Mouse (Mus musculus): ENCODE measurements around the gene Arid5a. TPM values are rescaled to one million over a fixed set of nuclear protein-coding genes. Genes with fewer than 3 reads are reported as not detected.

Gene Arid5a
- polyA plus RNA-seq, 1 experiment from 2014 or later: 7.3 TPM

DNA sequence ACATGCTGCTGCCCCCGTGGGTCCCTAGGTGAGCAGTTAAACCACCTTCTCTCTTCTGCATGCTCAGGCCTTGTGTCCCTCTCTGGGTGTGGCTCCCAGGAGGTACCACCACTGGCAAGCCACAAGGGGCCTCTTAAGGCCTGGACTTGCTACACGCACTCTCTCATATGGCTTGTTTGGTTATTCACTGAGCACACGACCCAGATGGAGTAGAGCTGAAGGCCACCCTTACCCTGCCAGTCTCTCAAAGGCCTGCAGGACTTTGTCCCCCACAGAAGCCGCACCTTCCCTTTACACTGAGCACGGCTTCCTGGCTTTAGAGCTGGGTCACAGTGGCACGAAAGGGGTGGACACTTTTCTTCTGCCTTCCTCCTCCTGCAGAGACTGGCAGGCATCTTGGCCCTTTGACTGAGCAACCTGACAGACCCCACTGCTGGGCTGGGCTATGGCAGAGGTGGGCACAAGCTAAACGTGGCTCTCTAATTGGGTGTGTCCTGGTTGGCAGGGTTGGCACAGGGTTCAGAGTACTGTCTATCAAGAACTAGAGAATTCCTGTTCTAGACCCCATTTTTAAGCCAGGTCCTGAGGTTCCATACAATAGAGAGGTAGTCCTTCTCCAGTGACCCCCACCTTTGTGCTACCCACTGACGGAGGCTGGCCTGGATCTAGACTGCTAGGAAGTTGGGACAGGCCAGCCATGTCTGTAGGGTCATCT, 35.9 kb upstream of the Arid5a start:
- H3K9ac ChIP-seq: no peak overlapping the region

DNA sequence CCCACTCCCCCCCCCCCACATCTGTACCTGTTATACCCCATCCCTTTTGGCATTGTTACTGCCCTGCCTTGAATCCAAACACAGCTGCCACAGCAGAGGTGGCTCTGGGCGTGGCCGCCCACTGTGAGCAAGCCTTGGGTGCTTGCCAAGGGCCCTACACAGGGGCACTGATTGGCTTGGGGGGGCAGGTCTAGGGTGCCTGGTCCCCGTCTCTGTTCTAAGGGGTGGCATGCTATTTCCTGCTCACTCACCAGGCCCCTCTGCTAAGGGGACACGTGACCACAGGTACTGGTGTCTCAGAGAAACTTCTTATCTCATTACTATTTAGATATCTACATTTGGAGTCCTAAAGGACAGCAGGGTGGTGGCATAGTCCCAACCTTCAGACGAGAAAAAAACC, 35.0 kb upstream of the Arid5a start:
- no peak for ATAC-seq (replicated peaks; ENCODE audit: low FRiP score)
- H3K9ac ChIP-seq: no peak overlapping the region
- H3K27ac ChIP-seq: peak overlapping the region; percentile 94
- H3K4me3 ChIP-seq (replicated peaks): peak overlapping the region; percentile 28
- no peaks in the 10 kb centered on the region for H3K27me3 ChIP-seq
- no peaks in the 10 kb centered on the region for H3K9me3 ChIP-seq (replicated peaks)
- 0 out of 2 replicates have a peak, but pooled peaks cover 4% of the 10 kb centered on the region for H3K36me3 ChIP-seq
- peaks cover 73% of the 10 kb centered on the region for H3K4me1 ChIP-seq
- 48% methylated on average over 5 of the region's 5 CpGs for WGBS
- H3K4me2 ChIP-seq: peak overlapping the region; percentile 55

More for the DNA sequence above, 35.9 kb upstream of the Arid5a start:
- Histone ChIP-seq H3K9me3 (replicated peaks) (no peaks in the 10 kb centered on the region), H3K27ac (peak overlapping the region; percentile 94), H3K4me1 (peaks cover 73% of the 10 kb centered on the region), H3K4me2 (peak overlapping the region; percentile 55), H3K4me3 (replicated peaks) (no peak overlapping the region), H3K36me3 (0 out of 2 replicates have a peak, but pooled peaks cover 4% of the 10 kb centered on the region), H3K27me3 (no peaks in the 10 kb centered on the region)
- no peak for ATAC-seq (replicated peaks; ENCODE audit: low FRiP score)
- 66% methylated on average over 8 of the region's 8 CpGs for WGBS

GRCm38 (mm10) chr1:36273288-36273687, 34.2 kb upstream of the Arid5a start:
- Histone ChIP-seq H3K4me1 (peaks cover 73% of the 10 kb centered on the region), H3K27ac (peak overlapping the region; percentile 94), H3K9me3 (replicated peaks) (no peaks in the 10 kb centered on the region), H3K9ac (no peak overlapping the region), H3K36me3 (0 out of 2 replicates have a peak, but pooled peaks cover 3% of the 10 kb centered on the region), H3K27me3 (no peaks in the 10 kb centered on the region), H3K4me2 (peak overlapping the region; percentile 55), H3K4me3 (replicated peaks) (peak overlapping the region; percentile 28)
- peak; percentile 68 for ATAC-seq (replicated peaks; ENCODE audit: low FRiP score)
- WGBS: 3% methylated on average over 9 of the region's 9 CpGs

DNA sequence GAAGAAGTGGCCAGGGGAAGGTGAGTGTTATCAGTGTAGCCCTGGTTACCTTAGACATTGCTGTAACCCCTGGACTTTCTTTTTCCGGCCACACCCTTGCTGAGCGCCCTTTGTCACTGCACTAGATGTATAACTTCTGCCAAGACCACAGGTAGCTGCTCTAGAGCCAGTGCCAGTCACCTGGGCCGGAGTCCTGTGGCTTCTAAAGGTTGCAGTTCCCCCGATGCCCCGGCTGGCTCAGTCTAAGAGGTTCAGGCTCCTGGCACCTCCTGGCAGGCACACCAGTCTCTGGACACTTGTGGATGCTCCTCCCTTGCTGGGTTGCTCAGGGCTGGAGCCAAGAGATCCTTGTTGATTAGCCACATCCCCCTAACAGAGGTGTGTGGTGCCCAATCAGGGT, 33.1 kb upstream of the Arid5a start, which contains the start of gene Neurl3:
Gene Neurl3, minus strand, starts transcription at position 225 of the 400 bp plus-strand sequence.
- ATAC-seq (replicated peaks; ENCODE audit: low FRiP score): no peak
- Histone ChIP-seq H3K36me3 (no peaks in the 10 kb centered on the region), H3K4me1 (peaks cover 67% of the 10 kb centered on the region), H3K9me3 (replicated peaks) (no peaks in the 10 kb centered on the region), H3K27me3 (no peaks in the 10 kb centered on the region), H3K9ac (no peak within 1 kb of the TSS), H3K27ac (peak within 1 kb of the TSS; percentile 94), H3K4me2 (peak within 1 kb of the TSS; percentile 55), H3K4me3 (replicated peaks) (peak within 1 kb of the TSS; percentile 28)
- 86% methylated on average over 5 of the region's 5 CpGs for WGBS

- ATAC-seq (replicated peaks; ENCODE audit: low FRiP score): no peak
- Histone ChIP-seq H3K4me2 (no peak overlapping the region), H3K4me3 (replicated peaks) (no peak overlapping the region), H3K9ac (no peak overlapping the region), H3K27me3 (no peaks in the 10 kb centered on the region), H3K4me1 (peaks cover 53% of the 10 kb centered on the region), H3K36me3 (no peaks in the 10 kb centered on the region), H3K27ac (0 out of 2 replicates have a peak overlapping the region, but pooled peaks have one; percentile 4), H3K9me3 (replicated peaks) (no peaks in the 10 kb centered on the region)
- 53% methylated on average over 13 of the region's 13 CpGs for WGBS
These were observed 31.7 kb upstream of the Arid5a start for GRCm38 (mm10) chr1:36275635-36276389.

- H3K4me2 ChIP-seq: no peak overlapping the region
- H3K4me3 ChIP-seq (replicated peaks): no peak overlapping the region
- no peaks in the 10 kb centered on the region for H3K27me3 ChIP-seq
- H3K9me3 ChIP-seq (replicated peaks): no peaks in the 10 kb centered on the region
- 27% methylated on average over 7 of the region's 7 CpGs for WGBS
- no peak overlapping the region for H3K9ac ChIP-seq
- no peaks in the 10 kb centered on the region for H3K36me3 ChIP-seq
- no peak overlapping the region for H3K27ac ChIP-seq
- no peak for ATAC-seq (replicated peaks; ENCODE audit: low FRiP score)
- peaks cover 36% of the 10 kb centered on the region for H3K4me1 ChIP-seq
These were observed 30.1 kb upstream of the Arid5a start for GRCm38 (mm10) chr1:36277267-36278060.

DNA sequence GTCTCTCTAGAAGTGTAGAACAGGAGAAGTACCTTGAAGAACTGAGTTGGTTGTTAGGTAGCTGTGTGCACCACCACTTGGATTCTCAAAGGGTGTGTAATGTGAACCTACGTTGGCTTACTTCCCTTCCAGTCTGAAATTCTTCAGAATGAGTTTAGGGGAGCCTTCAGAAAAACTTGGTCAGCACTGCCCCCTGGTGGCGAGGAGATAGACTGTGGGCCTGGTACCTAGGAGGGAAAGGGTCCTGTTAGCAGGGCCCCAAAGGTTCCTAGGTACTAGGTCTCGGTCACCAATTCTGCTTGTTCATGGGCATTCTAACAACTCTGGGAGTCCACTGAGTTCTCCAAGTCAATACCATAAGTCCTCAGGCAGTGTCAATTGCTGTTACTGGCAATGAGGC, 28.3 kb upstream of the Arid5a start:
- Histone ChIP-seq H3K9ac (no peak overlapping the region), H3K9me3 (replicated peaks) (no peaks in the 10 kb centered on the region), H3K4me1 (peaks cover 22% of the 10 kb centered on the region), H3K27ac (no peak overlapping the region), H3K36me3 (no peaks in the 10 kb centered on the region), H3K4me2 (no peak overlapping the region), H3K27me3 (no peaks in the 10 kb centered on the region), H3K4me3 (replicated peaks) (no peak overlapping the region)
- 25% methylated on average over 3 of the region's 3 CpGs for WGBS
- 0 out of 2 replicates have a peak, but pooled peaks have one; percentile 45 for ATAC-seq (replicated peaks; ENCODE audit: low FRiP score)

- H3K36me3 ChIP-seq: no peaks in the 10 kb centered on the region
- WGBS: 90% methylated on average over 3 of the region's 3 CpGs
- no peak overlapping the region for H3K4me2 ChIP-seq
- H3K4me3 ChIP-seq (replicated peaks): no peak overlapping the region
- peaks cover 6% of the 10 kb centered on the region; the same call in 1 of the 2 replicates for H3K4me1 ChIP-seq
- no peak overlapping the region for H3K9ac ChIP-seq
- H3K9me3 ChIP-seq (replicated peaks): no peaks in the 10 kb centered on the region
- no peak overlapping the region for H3K27ac ChIP-seq
- H3K27me3 ChIP-seq: no peaks in the 10 kb centered on the region
- no peak for ATAC-seq (replicated peaks; ENCODE audit: low FRiP score)
These were observed 26.6 kb upstream of the Arid5a start for GRCm38 (mm10) chr1:36280938-36281337.

GRCm38 (mm10) chr1:36281849-36282248, 25.7 kb upstream of the Arid5a start:
- Histone ChIP-seq H3K27ac (no peak overlapping the region), H3K4me3 (replicated peaks) (no peak overlapping the region), H3K9me3 (replicated peaks) (no peaks in the 10 kb centered on the region), H3K9ac (no peak overlapping the region), H3K4me1 (no peaks in the 10 kb centered on the region), H3K27me3 (no peaks in the 10 kb centered on the region), H3K36me3 (no peaks in the 10 kb centered on the region), H3K4me2 (no peak overlapping the region)
- ATAC-seq (replicated peaks; ENCODE audit: low FRiP score): no peak
- WGBS: 89% methylated on average over 6 of the region's 6 CpGs

- Histone ChIP-seq H3K9me3 (replicated peaks) (no peaks in the 10 kb centered on the region), H3K27me3 (peaks cover 10% of the 10 kb centered on the region), H3K9ac (no peak overlapping the region), H3K4me3 (replicated peaks) (no peak overlapping the region), H3K27ac (no peak overlapping the region), H3K36me3 (no peaks in the 10 kb centered on the region), H3K4me2 (no peak overlapping the region), H3K4me1 (no peaks in the 10 kb centered on the region)
- ATAC-seq (replicated peaks; ENCODE audit: low FRiP score): no peak
- WGBS: 90% methylated on average over 8 of the region's 8 CpGs
These were observed 14.1 kb upstream of the Arid5a start for GRCm38 (mm10) chr1:36293470-36293869.

GRCm38 (mm10) chr1:36294402-36294801, 13.1 kb upstream of the Arid5a start:
- H3K4me2 ChIP-seq: no peak overlapping the region
- H3K9me3 ChIP-seq (replicated peaks): no peaks in the 10 kb centered on the region
- no peak overlapping the region for H3K9ac ChIP-seq
- ATAC-seq (replicated peaks; ENCODE audit: low FRiP score): no peak
- H3K4me3 ChIP-seq (replicated peaks): no peak overlapping the region
- H3K27ac ChIP-seq: no peak overlapping the region
- peaks cover 4% of the 10 kb centered on the region; the same call in 1 of the 2 replicates for H3K4me1 ChIP-seq
- peaks cover 18% of the 10 kb centered on the region for H3K27me3 ChIP-seq
- 80% methylated on average over 3 of the region's 3 CpGs for WGBS
- H3K36me3 ChIP-seq: no peaks in the 10 kb centered on the region

Data from kidney, embryonic 15.5 days (tissue).